Mouse (Mus musculus) T-helper 17 cell (primary cell): ENCODE data around the gene Sh2b2.
"Not testable (repeated sequence)": the region's sequence is repeated elsewhere in the genome, so short reads cannot be mapped to it uniquely, and the experiment has no call there.

Source experiments
- in situ Hi-C, 2 experiments: fragments of 300-600 bp; cut with MboI, MseI; formaldehyde crosslinking; loops; 1 replicate in 1 of 2; 2 replicates in 1 of 2; pipeline ENCODE4 v1.15.1; 2025; ENCODE audit warnings: high pct_unique_total_duplicates in 2 of 2

Sh2b2 gene

GRCm38 (mm10) chr5:136241161-136241560 lies 5.2 kb downstream of the Sh2b2 start:
- in situ Hi-C loops = loop anchor here (10.0 kb wide), 1 partner anchor 46 kb away; the partner anchor contains the start of gene Prkrip1 (in 2 of the 2)

DNA sequence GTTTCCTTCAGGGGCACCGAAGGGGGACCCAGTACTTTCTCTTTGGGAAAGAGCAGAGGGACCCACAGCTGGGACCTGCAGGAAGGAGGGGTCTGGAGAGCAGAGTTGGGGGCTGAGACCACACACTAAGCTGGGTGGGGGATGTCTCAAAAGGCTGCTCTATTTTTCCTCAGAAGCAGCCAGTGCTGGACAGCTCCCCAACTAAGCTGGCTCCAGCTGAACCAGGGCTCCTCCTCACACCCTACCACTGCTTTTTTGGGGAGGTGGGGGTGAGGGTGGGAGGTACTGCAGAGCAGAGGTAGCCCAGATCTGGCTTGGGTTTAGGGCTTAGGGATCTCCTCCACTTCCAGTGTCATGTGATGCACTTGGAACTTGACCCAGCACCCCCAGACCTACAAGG lies 6.0 kb downstream of the Sh2b2 start:
- in situ Hi-C loops = loop anchor here (10.0 kb wide), 1 partner anchor 46 kb away; the partner anchor contains the start of gene Prkrip1 (in 2 of the 2)

DNA sequence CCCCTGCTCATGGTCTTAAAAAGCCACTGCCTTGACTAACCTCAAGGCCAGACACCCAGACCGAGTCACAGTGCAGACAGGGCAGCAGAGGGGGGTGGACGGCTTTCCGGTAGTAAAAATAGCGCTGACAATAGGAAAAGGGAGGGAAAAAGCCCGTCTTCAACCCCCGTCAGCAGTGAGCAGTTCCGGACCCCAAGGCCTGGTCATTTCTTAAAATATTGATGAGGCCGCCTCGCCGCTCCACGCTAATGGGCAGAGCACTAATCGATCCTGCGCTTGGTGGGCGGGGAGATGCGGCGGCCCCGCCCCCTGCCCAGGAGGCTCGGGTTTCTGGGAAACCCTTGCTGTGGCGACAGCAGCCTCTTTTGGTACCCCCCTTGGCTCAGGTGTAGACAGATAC lies 8.7 kb downstream of the Sh2b2 start:
- in situ Hi-C loops = no loop called here

DNA sequence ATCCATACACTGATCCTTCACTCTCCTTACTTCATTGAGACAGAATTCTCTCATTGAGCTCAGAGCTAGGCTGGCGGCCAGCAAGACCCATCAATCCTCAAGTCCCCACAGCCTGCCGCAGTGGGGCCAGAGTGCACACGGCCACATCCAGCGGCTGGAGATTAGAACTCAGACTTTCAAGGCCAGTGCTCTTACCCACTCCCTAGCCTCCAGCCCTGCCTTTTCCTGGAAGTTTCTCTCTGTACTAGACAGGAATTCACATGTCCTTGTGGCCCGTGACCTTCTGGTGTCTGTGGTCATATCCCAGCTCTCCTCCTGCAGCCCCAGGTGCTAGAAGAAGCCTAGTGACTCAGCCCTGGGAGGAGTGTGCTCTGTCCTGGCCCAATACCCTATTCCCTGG lies 9.7 kb downstream of the Sh2b2 start:
- in situ Hi-C loops = no loop called here

- in situ Hi-C loops = no loop called here
These were observed 15.9 kb downstream of the Sh2b2 start for GRCm38 (mm10) chr5:136230348-136231035.

GRCm38 (mm10) chr5:136226246-136226876 lies 20.0 kb downstream of the Sh2b2 start:
- in situ Hi-C loops = loop anchor here in 1 of 2 experiments (10.0 kb wide), 1 partner anchor 1058 kb away; the partner anchor contains the start of gene Ache

DNA sequence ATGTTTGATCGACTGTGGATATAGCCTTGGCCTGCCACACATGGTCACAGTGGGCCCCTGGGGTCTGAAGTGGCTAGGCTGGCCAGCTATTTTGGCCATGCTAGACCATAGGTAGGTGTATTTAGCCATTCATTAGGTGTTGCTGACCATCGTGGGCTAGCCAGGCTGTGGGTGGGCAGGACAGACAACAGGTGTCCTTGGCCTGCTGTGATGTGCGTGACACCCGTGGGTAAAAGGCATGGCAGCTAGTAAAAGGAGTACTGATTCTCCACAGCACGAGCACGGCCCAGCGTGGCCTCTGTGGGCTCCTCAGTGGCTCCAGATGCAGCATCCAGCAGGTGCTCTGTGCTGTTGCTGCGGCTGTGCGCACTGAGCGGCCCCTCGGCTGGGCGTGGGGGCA lies 27.8 kb downstream of the Sh2b2 start:
- in situ Hi-C loops = no loop called here

DNA sequence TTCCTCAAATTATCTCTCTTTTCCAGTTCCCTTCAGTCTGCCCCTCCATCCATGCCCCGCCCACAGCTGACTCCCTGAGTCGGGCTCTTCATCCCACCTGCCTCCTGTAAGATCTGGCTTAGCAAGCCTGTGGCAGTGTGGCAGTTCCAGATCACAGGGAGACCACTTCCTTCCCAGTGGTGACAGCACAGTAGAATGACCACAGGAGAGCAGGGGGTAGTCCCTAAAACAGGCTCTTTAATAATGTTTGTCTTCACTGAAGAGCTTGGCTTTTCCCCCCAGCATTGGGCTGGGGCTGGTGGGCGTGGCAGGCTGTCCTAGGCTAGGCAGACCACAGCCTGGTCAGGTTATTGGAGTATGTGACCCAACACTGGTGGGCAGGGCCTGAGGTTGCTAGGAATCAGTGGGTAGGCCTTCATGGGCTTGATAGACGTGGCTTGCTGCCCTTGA lies 28.4 kb downstream of the Sh2b2 start:
- in situ Hi-C loops = no loop called here

GRCm38 (mm10) chr5:136217004-136217665 lies 29.2 kb downstream of the Sh2b2 start:
- in situ Hi-C loops = no loop called here

- in situ Hi-C loops = no loop called here
These were observed 30.4 kb downstream of the Sh2b2 start for GRCm38 (mm10) chr5:136215958-136216357.

DNA sequence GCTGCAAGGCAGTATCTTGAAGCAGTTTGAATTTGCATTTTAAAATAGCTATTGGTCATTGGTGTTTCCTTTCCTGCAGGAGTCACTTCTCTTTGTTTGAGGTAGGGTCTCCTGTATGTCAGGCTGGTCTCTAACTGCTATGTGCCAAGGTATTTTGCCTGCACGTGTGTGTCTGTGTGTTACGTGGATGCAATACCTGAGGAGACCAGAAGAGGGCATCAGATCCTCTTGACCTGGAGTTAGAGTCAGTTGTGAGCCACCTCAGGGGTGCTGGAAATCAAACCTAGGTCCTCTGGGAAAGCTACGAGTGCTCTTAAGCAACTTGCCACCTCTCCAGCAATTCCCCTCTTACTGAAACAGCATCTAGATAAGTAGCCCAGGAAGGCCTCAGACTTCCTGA lies 31.1 kb downstream of the Sh2b2 start:
- in situ Hi-C loops = no loop called here

GRCm38 (mm10) chr5:136213716-136214115 lies 32.6 kb downstream of the Sh2b2 start:
- in situ Hi-C loops = no loop called here

- in situ Hi-C loops = no loop called here
These were observed 33.6 kb downstream of the Sh2b2 start for GRCm38 (mm10) chr5:136212716-136213115.

DNA sequence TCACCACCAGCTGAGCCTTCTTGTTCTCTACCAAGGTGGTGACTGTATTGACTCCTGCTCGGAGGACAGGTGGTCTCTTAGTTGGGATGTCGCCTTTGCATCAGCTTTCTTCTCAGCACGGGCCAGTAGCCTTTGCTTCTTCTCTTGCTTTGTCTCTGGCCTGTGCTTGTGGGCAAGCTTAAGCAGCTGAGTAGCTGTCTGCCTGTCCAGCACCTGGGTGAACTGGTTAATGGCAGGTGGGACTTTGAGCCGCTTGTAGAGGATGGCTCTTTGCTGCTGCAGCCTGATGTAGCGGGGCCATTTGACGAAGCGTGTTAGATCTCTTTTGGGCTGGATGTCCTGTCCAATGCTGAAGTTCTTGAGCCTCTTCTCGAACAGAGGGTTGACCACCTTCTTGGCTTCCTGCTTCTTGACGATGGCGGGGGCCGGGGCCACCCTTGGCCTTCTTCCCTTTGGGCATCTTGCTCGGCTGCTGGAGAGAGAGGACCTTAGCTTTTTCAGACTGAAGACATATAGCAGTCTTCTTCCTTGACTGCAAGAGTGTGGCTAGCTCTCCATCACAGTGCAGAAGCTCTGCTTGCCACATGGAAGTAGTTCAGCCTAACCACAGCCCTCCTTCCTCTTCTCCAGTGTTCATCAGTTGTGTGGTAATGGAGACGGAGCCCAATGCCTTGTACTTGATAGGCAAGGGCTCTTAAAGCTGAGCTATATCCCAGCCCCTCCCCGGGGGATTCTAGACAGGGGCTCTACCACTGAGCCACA lies 34.8 kb downstream of the Sh2b2 start:
- in situ Hi-C loops = not testable (repeated sequence)

GRCm38 (mm10) chr5:136210549-136210948 lies 35.8 kb downstream of the Sh2b2 start:
- in situ Hi-C loops = no loop called here

GRCm38 (mm10) chr5:136201832-136202231 lies 44.5 kb downstream of the Sh2b2 start:
- in situ Hi-C loops = no loop called here

- in situ Hi-C loops = loop anchor here (10.0 kb wide), 1 partner anchor 45 kb away; the partner anchor contains the start of gene Sh2b2 (in 2 of the 2)
These were observed 46.8 kb downstream of the Sh2b2 start for GRCm38 (mm10) chr5:136199526-136199925.

DNA sequence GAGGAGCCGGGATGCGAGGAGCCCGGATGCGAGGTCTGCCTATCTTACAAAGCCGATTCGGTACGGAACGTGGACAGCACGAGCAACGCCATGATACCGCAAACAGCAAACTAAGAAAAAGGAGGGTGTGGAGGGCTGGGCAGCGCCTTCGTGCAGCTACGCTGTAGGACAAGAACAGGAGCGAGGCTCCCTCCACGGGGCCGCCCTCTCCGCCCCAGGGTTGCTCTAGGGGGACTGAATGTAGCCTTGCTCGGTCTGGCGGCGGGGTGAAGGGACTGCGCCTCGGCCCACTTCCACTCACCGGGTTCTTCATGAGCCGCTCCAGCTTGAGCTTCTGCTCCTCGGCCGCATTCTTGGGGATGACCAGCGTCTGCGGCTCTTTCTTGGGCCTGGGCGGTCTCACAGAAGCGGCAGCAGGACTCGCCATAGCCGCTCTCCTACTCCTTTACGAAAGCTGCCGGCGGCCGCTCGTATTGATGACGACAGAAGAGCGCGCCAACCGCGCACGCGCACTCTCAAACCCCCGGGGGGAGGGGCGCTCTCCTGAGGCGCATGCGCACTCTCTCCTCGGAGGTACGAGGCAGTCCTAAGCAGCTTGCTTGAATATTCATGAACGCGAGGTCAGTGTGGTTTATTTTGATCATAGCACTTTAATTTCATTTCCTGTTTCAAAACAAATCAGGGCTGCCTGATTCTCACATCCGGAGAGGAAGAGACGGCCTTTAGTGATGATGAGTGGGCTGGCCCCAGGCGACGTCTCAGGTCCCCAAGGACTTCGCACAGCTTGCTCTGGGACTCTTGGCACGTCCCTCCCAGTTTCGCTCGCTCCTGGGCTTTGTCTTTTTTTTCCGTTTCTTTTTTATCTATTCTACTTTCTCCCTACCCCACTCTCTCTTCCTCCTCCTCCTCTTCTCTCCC lies 47.6 kb downstream of the Sh2b2 start, which contains the start of gene Prkrip1:
TSS of gene Prkrip1 (minus strand) at position 490 of the 918 bp plus-strand sequence.
- in situ Hi-C loops = loop anchor here (10.0 kb wide), 1 partner anchor 46 kb away; the partner anchor contains the start of gene Sh2b2 (in 2 of the 2)

- in situ Hi-C loops = loop anchor here (10.0 kb wide), 1 partner anchor 53 kb away; the partner anchor contains the start of gene Sh2b2 (in 2 of the 2)
These were observed 54.5 kb downstream of the Sh2b2 start for GRCm38 (mm10) chr5:136191870-136192269.

DNA sequence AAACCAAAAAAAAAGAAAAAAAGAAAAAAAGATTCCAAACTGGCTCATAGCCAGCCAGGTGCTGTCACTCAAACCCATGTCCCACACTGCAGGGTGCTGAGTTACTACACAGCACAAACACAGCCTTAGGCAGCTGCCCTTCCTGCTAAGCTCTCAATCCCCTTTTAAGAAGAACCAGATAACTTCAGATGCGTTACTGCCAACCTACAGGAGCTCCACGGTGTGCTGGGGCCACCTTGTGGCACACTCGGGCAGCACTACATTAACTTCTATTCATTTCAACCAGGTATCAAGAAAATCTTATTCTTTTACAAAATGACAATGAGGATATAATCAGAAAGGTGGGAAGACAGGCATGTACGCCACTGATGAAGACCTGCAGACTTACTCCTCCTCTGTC lies 59.6 kb downstream of the Sh2b2 start:
- in situ Hi-C loops = loop anchor here in 1 of 2 experiments (5.0 kb wide), 1 partner anchor 84 kb away; no protein-coding TSS in a partner anchor
